Mouse (Mus musculus): ENCODE measurements around the gene Prune1.

The Prune1 gene

GRCm38 (mm10) chr3:95210585-95210984, 71.3 kb downstream of the Prune1 start:
- DNase-seq, result no peak

GRCm38 (mm10) chr3:95208286-95208685, 73.6 kb downstream of the Prune1 start:
- DNase-seq, result no peak

DNA sequence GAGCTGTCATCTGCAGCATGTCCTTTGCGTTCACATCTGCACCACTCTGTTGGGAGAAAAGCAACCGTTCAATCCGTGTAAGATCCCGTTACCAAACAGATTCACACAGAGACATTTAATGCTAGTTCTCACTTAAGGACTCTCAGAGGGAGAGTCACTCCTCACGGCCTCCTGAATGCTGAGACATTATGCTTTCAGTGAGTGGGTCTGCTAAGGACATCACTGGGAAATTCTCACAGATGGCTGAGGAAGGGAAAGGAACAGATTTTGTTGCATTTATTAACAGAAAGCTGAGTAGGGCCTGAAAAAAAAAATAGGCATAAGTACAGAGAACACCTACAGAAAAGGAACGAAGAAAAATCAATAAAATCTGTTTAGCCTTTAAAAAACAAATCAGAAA, 78.0 kb downstream of the Prune1 start:
- DNase-seq, result no peak
